Mouse (Mus musculus) CH12.LX (cell line): ENCODE results near the gene Suox. TPM values are rescaled to one million over a fixed set of nuclear protein-coding genes. Genes with fewer than 3 reads are reported as not detected.

Experiments used
- DNase-seq: peaks from one replicate; pipeline ENCODE4 v3.0.0-alpha.2; 2013; ENCODE audit errors: extremely low read depth
- H3K27ac ChIP-seq: 2 replicates; pipeline ENCODE4 v1.5.1; 2012; ENCODE audit warnings: low read depth, mild to moderate bottlenecking, control low read depth, moderate library complexity; ENCODE audit not compliant: insufficient read depth
- H3K27me3 ChIP-seq: replicated peaks from 2 replicates; pipeline ENCODE3; 2012; ENCODE audit warnings: inconsistent platforms
- H3K36me3 ChIP-seq, 2 experiments: replicated peaks in 1 of 2; 2 replicates each; pipeline versions ENCODE3 to v1.6.1; 2012; ENCODE audit warnings: inconsistent platforms in 1 of 2, low read length in 1 of 2, mild to moderate bottlenecking in 1 of 2, mixed read lengths in 1 of 2, moderate library complexity in 1 of 2; ENCODE audit not compliant: control insufficient read depth in 1 of 2, insufficient read depth in 1 of 2
- H3K4me1 ChIP-seq, 2 experiments: 2 replicates each; pipeline ENCODE4 v1.6.1; 2012; ENCODE audit warnings: inconsistent platforms in 1 of 2, moderate library complexity in 1 of 2; ENCODE audit not compliant: insufficient read depth in 2 of 2, control insufficient read depth in 1 of 2
- H3K4me2 ChIP-seq: 2 replicates; pipeline ENCODE4 v1.6.1; 2012; ENCODE audit warnings: low read depth, mild to moderate bottlenecking, control low read depth; ENCODE audit not compliant: poor library complexity, insufficient read depth, severe bottlenecking
- H3K4me3 ChIP-seq, 3 experiments: fragments of 150-350 bp in 1 of 3; sonication (generic) in 1 of 3; replicated peaks in 1 of 3; 2 replicates each; pipeline versions ENCODE3 to v1.5.1; 2011 to 2012; ENCODE audit warnings: low read depth in 2 of 3, low read length in 2 of 3, mild to moderate bottlenecking in 2 of 3, moderate library complexity in 2 of 3, control low read depth in 1 of 3, improper control_type of control experiment in 1 of 3, inconsistent platforms in 1 of 3, mixed read lengths in 1 of 3; ENCODE audit not compliant: poor library complexity in 1 of 3
- H3K79me2 ChIP-seq: replicated peaks from 2 replicates; pipeline ENCODE4 v1.6.1; 2012; ENCODE audit warnings: mild to moderate bottlenecking, moderate library complexity; ENCODE audit not compliant: control insufficient read depth, poor library complexity, insufficient read depth, severe bottlenecking; ENCODE audit errors: extremely low read depth
- H3K9ac ChIP-seq: 2 replicates; pipeline ENCODE4 v1.6.1; 2012; ENCODE audit warnings: low read depth, mild to moderate bottlenecking, control low read depth, moderate library complexity; ENCODE audit not compliant: insufficient read depth
- H3K9me3 ChIP-seq: replicated peaks from 2 replicates; pipeline ENCODE3; 2012; ENCODE audit warnings: low read length, inconsistent platforms, mixed read lengths
- CHD1 ChIP-seq: IDR thresholded peaks from 2 replicates; pipeline ENCODE4 v1.6.1; 2012; ENCODE audit warnings: low read depth, low read length, improper control_type of control experiment, inconsistent platforms
- JUND ChIP-seq: conservative IDR thresholded peaks from 2 replicates; pipeline ENCODE4 v1.6.1; 2011; ENCODE audit warnings: low read depth, low read length, improper control_type of control experiment
- MAFK ChIP-seq: IDR thresholded peaks from 2 replicates; pipeline ENCODE4 v1.6.1; 2011; ENCODE audit warnings: low read length, improper control_type of control experiment; ENCODE audit not compliant: insufficient replicate concordance
- MAZ ChIP-seq: IDR thresholded peaks from 2 replicates; pipeline ENCODE4 v1.6.1; 2012; ENCODE audit warnings: low read depth, mild to moderate bottlenecking, inconsistent platforms, low read length, improper control_type of control experiment, moderate library complexity
- MXI1 ChIP-seq: IDR thresholded peaks from 2 replicates; pipeline ENCODE4 v1.6.1; 2011; ENCODE audit warnings: mild to moderate bottlenecking, low read depth, low read length, improper control_type of control experiment
- PAX5 ChIP-seq: IDR thresholded peaks from 2 replicates; pipeline ENCODE4 v1.6.1; 2012; ENCODE audit warnings: low read length, inconsistent platforms, mixed read lengths
- POLR2AphosphoS2 ChIP-seq: IDR thresholded peaks from 2 replicates; pipeline ENCODE4 v1.6.1; 2011; ENCODE audit warnings: low read depth, low read length, improper control_type of control experiment
- RCOR1 ChIP-seq: conservative IDR thresholded peaks from 2 replicates; pipeline ENCODE4 v1.6.1; 2012; ENCODE audit warnings: low read depth, mild to moderate bottlenecking, inconsistent platforms, low read length, improper control_type of control experiment
- SIN3A ChIP-seq: IDR thresholded peaks from 2 replicates; pipeline ENCODE4 v1.6.1; 2012; ENCODE audit warnings: low read length, improper control_type of control experiment, inconsistent platforms
- TCF12 ChIP-seq: IDR thresholded peaks from 2 replicates; pipeline ENCODE4 v1.6.1; 2014; ENCODE audit warnings: low read depth, mild to moderate bottlenecking, inconsistent platforms, low read length, improper control_type of control experiment
- USF1 ChIP-seq: IDR thresholded peaks from 2 replicates; pipeline ENCODE4 v1.6.1; 2014; ENCODE audit warnings: low read depth, mild to moderate bottlenecking, inconsistent platforms, low read length, improper control_type of control experiment
- USF2 ChIP-seq: conservative IDR thresholded peaks from 2 replicates; pipeline ENCODE4 v1.6.1; 2011; ENCODE audit warnings: low read depth, low read length, improper control_type of control experiment
- dilution Hi-C: fragments of 300-500 bp; cut with MboI; formaldehyde crosslinking; loops from 2 replicates; pipeline ENCODE4 v1.14.3; 2020; ENCODE audit warnings: low sequenced_read_pairs; ENCODE audit not compliant: extremely low pct_unique_long_range_greater_than_20kb, extremely low pct_ligation_motif_present
- in situ Hi-C: fragments of 300-500 bp; cut with MboI; formaldehyde crosslinking; loops from 3 replicates; pipeline ENCODE4 v1.14.3; 2019; ENCODE audit warnings: low sequenced_read_pairs, low pct_ligation_motif_present, low pct_unique_long_range_greater_than_20kb, mixed read lengths
- polyA plus RNA-seq: library from polyadenylated mRNA; unstranded; fragments of >175 nt; gene quantifications from 2 replicates; pipeline ENCODE4 v1.2.1, GENCODE M21; 2012; ENCODE audit warnings: low read depth; ENCODE audit not compliant: insufficient read length
- total RNA-seq, 2 experiments: library from RNA; depleted of rRNA; stranded (reverse); fragments of 300-350 nt in 1 of 2; fragments of >200 nt in 1 of 2; gene quantifications; 2 replicates each; pipeline ENCODE4 v1.2.3; 2012 to 2014

The Suox gene
- total and polyA plus RNA-seq, 3 experiments: 9.0 to 11.4 (median 10.5) TPM

DNA sequence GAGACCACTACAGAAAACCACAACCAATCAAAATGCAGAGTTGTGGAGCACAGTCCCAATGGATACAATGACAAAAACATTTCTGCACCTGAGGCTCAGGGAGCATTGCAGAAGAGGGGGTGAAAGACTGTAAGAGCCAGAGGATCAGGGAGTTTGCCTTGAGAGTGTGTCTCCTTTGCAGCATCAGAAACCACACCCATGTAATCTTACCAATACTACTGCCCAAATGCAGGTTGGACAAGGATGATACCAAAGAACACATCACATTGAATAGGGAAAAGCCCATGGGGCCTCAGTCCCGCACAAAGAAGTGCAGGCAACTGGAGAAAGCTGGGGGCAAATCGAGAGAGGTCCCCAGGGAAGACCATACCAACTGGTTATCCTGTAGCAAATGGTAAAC lies 44.1 kb downstream of the Suox start:
- H3K9me3 ChIP-seq: no peaks in the 10 kb centered on the region
- TF ChIP-seq USF2 (no peak), USF1 (no peak), POLR2AphosphoS2 (no peak), JUND (no peak), MAFK (no peak), MAZ (no peak), PAX5 (no peak), TCF12 (no peak), CHD1 (no peak), SIN3A (no peak), RCOR1 (no peak)
- no peak overlapping the region for H3K4me2 ChIP-seq
- no peak overlapping the region for H3K4me3 ChIP-seq
- H3K4me1 ChIP-seq: peaks cover 3% of the 10 kb centered on the region in 2 experiments
- in situ Hi-C loops: loop anchor here (5.0 kb wide), 1 partner anchor 43 kb away; the partner anchor contains the start of gene Suox
- no peak overlapping the region for H3K9ac ChIP-seq
- no peaks in the 10 kb centered on the region for H3K27me3 ChIP-seq
- DNase-seq: no peak
- H3K27ac ChIP-seq: no peak overlapping the region
- H3K36me3 ChIP-seq: peaks cover 8 to 13% of the 10 kb centered on the region in 2 experiments
- dilution Hi-C loops: no loop called here
- peaks cover 15% of the 10 kb centered on the region for H3K79me2 ChIP-seq

DNA sequence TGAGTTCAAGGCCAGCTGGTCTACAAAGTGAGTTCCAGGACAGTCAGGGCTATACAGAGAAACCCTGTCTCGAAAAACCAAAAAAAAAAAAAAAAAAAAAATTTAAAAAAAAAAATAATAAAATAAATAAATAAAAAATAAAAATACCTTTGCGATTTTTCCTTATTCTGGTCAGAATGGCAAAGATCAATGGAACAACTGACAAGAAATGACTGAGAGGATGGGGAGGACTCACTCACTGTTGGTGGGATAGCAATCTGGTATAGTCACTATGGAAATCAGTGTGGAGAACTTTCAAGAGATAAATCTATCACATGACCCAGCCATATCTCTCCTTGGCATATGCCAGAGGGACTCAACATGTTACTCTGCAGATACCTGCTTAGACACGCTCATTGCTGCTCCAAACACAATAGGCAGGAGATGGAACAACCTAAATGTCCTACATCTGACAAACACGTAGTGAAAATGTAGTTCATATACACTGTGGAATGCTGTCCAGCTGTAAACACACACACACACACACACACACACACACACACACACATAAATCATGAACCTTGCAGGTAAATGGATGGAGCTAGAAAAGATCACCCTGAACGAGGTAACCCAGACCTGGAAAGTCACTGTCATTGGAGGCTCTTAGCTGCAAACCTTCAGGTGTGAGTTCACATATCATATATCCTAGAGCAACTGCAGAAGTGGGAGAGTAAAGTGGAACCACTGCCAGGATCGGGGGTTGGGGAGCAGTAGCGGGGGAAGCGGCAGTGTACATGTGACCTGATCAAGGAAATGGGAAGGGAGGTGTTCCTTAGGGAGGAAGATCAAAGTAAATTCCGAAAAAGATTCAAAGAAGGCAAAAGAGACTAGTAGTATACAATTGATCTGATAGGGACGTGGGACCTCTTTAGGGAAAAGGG lies 46.2 kb downstream of the Suox start:
- Histone ChIP-seq H3K36me3 (peaks cover 24 to 27% of the 10 kb centered on the region in 2 experiments), H3K4me2 (no peak overlapping the region), H3K4me3 (no peak overlapping the region), H3K27ac (no peak overlapping the region), H3K27me3 (no peaks in the 10 kb centered on the region), H3K9me3 (no peaks in the 10 kb centered on the region), H3K4me1 (peaks cover 7 to 11% of the 10 kb centered on the region in 2 experiments)
- dilution Hi-C loops (no loop called here), in situ Hi-C loops (loop anchor here (5.0 kb wide), 1 partner anchor 45 kb away; the partner anchor contains the start of gene Suox)
- no peak for DNase-seq
- no peak for TF ChIP-seq MXI1
- TF ChIP-seq, all 38 proteins: peak for 0
- Histone ChIP-seq H3K9ac (no peak overlapping the region), H3K79me2 (peaks cover 24% of the 10 kb centered on the region)
